Mouse (Mus musculus) bone marrow, adult 2 months (tissue): ENCODE measurements around the gene Fzr1.

Experiments used
- CTCF ChIP-seq: fragments of 200-500 bp; IDR thresholded peaks from 2 replicates; pipeline ENCODE4 v1.5.1; 2011; ENCODE audit warnings: low read length, control low read depth; ENCODE audit not compliant: control insufficient read depth, insufficient read depth
- POLR2A ChIP-seq: fragments of 200-500 bp; IDR thresholded peaks from 2 replicates; pipeline ENCODE4 v1.6.1; 2011; ENCODE audit warnings: low read depth, mild to moderate bottlenecking, control low read depth, low read length, borderline replicate concordance; ENCODE audit not compliant: control insufficient read depth

GRCm38 (mm10) chr10:81378553-81379182 is 352 bp upstream of the Fzr1 start:
- TF ChIP-seq CTCF, result peak; percentile 19; the same call in 1 of the 2 replicates
- peak; percentile 50; the same call in 1 of the 2 replicates for TF ChIP-seq POLR2A
